Mouse (Mus musculus) cerebellum, postnatal 14 days (tissue): ENCODE measurements around the gene Nyap1.
A peak's percentile ranks its signal among the peaks of the same experiment; 100 is the strongest.

Source experiments
- DNase-seq, 2 experiments: peaks; one replicate each; pipeline ENCODE4 v3.0.0; 2021; ENCODE audit warnings: mixed read lengths in 2 of 2

Nyap1 gene

GRCm38 (mm10) chr5:137691881-137692280 is 49.5 kb downstream of the Nyap1 start:
- no peak for DNase-seq

- no peak for DNase-seq
Measured at GRCm38 (mm10) chr5:137690531-137690930, 50.9 kb downstream of the Nyap1 start.

GRCm38 (mm10) chr5:137689974-137690373 is 51.4 kb downstream of the Nyap1 start:
- no peak for DNase-seq

- no peak for DNase-seq
Measured at GRCm38 (mm10) chr5:137686127-137686790, 55.1 kb downstream of the Nyap1 start.

- DNase-seq: no peak
Measured at GRCm38 (mm10) chr5:137685653-137686052, 55.8 kb downstream of the Nyap1 start.

- DNase-seq: peak; percentile 98 to 99
Measured at GRCm38 (mm10) chr5:137684294-137685123, 56.9 kb downstream of the Nyap1 start, which contains the start of gene Agfg2. Gene Agfg2 (minus strand): TSS chr5:137684726.

DNA sequence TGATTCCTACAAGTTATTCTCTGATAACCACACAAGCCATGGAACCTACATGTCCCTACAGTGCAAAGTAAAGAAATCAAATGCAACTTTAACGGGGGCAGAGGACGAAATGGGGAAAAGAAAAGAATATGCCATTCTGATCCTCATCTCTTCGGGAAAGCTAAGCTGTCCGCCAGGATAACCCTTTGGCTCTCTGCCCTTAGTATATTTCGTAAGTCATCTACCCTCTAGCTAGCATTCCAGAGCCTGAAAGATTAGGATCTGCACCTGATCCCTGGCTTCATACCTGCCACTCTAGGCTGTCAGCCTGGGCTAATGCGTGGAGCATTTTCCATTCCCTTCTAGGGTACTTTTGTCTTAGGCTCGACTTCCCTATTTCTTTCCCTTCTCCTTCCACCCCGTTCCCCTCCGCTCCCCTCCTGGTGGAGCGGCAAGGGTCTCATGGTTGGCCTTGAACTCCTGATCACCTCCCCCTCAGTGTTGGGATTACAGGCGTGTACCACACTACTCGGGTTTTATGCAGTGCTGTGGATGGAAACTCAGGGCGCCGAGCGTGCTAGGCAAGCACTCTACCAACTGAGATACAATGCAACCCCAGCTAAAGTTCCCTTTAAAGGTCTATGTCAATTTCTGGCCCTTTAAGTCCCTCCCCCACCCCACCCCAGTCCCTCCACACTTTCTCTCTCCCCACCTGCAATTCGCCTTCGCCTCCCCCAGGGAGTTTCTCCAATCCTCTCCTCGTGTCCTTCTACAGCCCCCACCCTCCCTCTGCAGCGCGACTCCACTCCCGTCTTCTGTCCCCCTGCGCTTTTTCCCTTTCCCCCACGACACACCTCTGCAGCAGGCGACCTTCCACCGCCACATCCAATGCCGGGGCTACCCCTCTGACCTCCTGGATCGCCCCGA is 57.8 kb downstream of the Nyap1 start:
- DNase-seq: peak; percentile 17 to 28

- no peak for DNase-seq
Measured at GRCm38 (mm10) chr5:137682526-137682925, 58.9 kb downstream of the Nyap1 start.
